Mouse (Mus musculus) spleen, adult 2 months (tissue): ENCODE data around the gene 4930518I15Rik.
"Not testable (repeated sequence)": the region's sequence is repeated elsewhere in the genome, so short reads cannot be mapped to it uniquely, and the experiment has no call there.

Experiments
- CTCF ChIP-seq: fragments of 200-500 bp; IDR thresholded peaks from 2 replicates; pipeline ENCODE4 v1.5.1; 2011; ENCODE audit warnings: mild to moderate bottlenecking, inconsistent platforms; ENCODE audit not compliant: insufficient read depth, insufficient read length, insufficient replicate concordance; ENCODE audit errors: extremely low read depth
- POLR2A ChIP-seq: fragments of 200-500 bp; IDR thresholded peaks from 2 replicates; pipeline ENCODE4 v1.6.1; 2011; ENCODE audit warnings: low read depth, low read length, inconsistent platforms

DNA sequence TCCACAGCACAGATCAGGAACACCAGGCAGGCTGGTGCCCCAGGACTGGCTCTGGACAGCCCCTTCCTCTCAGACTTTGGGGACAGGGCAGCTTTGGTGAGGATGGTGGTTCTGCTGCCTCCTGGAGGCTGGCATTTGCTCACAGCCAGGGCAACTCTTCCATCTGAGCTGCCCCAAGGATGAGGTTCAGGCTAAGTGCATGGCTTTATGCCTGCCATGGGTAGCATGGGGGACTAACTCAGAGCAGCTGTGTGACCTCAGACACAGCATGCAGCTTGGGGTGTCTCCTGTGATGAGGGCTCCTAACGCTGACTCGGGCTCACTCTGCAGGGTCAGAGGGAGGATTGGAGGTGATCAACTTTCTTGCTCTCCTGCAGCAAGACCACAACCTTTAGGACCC lies 27.9 kb upstream of the 4930518I15Rik start:
- not testable (repeated sequence) for TF ChIP-seq POLR2A, CTCF
